Mouse (Mus musculus) A20 (cell line): ENCODE measurements around the gene Gnmt.
"Not testable (repeated sequence)": the region's sequence is repeated elsewhere in the genome, so short reads cannot be mapped to it uniquely, and the experiment has no call there.

Source experiments
- DNase-seq: peaks from one replicate; pipeline ENCODE4 v3.0.0-alpha.2; 2011; ENCODE audit warnings: low read depth, low spot score

Gene Gnmt

GRCm38 (mm10) chr17:46728904-46729318, at the start of gene Gnmt:
Gene Gnmt, minus strand, starts transcription at chr17:46729168.
- DNase-seq, result no peak

GRCm38 (mm10) chr17:46776087-46776486, 47.1 kb upstream of the Gnmt start:
- no peak for DNase-seq

DNA sequence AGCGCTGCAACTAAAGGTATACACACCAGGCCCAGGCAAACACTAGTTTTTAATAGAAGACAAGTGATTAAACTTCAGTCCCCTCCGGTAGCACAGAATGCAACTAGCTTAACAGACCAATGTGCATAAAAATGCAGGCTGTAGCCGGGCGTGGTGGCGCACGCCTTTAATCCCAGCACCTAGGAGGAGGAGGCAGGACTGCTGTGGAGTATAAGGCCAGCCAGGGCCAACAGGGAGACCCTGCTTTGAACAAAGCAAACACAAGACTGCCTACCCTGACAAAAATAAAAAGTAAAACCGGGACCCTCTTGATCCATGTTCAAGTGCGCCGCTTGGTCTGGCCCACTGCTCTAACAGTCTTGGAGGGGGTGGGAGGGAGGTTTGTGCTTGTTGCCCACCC, 46.1 kb upstream of the Gnmt start:
- DNase-seq, result no peak

DNA sequence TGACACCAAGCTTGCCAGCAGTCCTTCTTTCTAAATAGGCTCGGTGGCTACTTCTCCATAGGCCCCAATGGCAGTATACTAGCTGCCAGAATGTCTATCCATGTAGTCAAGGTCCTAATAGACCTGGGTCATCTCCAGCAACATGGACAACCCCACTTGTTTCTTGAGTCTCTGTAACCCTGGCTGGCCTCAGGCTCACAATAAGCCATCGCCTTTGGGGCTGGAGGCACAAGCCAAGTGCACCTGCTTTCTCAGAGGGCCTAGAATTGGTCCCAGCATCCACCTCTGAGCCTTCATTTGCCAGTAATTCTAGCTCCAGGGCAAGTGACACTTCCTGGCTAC, 45.1 kb upstream of the Gnmt start:
- no peak for DNase-seq

GRCm38 (mm10) chr17:46773278-46774130, 44.5 kb upstream of the Gnmt start:
- DNase-seq, result peak; percentile 76

- peak; percentile 95 for DNase-seq
Measured at GRCm38 (mm10) chr17:46772404-46773277, 43.7 kb upstream of the Gnmt start, which contains the start of gene 2310039H08Rik. Gene 2310039H08Rik, plus strand, starts transcription at chr17:46772635.

DNA sequence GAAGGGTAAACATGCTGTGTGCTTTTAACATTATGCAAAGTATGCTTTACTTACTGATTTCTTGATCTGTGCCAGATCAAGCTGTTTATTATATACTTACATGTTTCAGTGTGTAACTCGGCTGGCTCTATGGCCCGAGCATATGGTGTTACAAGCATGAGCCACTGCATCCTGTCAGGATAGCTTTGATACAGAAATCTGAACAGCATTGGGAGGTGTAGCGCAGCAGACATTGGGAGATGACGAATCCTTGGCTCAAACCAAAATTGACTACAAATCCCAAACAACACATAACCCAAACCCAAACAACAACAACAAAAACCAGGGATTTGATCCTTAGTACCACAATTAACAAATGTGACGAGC, 43.1 kb upstream of the Gnmt start:
- no peak for DNase-seq

- DNase-seq, result no peak
Measured at GRCm38 (mm10) chr17:46771616-46772015, 42.6 kb upstream of the Gnmt start.

DNA sequence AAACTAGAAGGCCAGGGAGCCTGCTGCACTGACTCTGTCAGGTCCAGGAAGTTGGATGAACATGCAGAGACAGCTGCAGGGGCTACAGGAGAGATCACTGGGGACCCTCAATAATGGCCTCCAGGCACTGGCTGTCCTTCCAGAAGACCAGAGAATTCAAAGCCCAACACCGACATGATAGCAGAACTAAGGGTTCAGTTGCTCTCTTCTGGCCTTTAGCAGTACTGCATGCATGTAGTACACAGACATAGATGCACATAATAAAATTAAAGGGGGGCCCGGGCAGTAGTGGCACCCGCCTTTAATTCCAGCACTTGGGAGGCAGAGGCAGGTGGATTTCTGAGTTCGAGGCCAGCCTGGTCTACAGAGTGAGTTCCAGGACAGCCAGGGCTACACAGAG, 42.1 kb upstream of the Gnmt start:
- DNase-seq, result peak; percentile 43

DNA sequence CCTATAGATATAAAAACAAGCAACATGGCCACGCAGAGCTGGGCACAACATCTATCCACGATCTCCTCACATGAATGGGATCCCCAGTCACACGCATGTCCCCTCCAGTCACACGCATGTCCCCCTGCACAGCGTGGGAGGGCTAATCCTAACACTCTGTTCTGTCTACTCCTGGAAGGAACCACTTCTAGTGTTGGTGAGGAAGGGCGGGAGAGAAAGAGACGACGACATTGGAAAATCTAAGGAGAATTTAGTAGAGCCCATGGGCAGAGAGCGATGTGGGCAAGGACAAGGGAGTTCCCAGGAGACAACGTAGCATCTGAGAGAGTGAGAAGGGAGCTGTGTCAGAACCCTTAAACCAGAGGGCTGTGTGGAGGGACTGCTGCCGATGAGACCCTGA, 41.6 kb upstream of the Gnmt start:
- DNase-seq, result no peak

GRCm38 (mm10) chr17:46767868-46768267, 38.9 kb upstream of the Gnmt start:
- no peak for DNase-seq

GRCm38 (mm10) chr17:46764916-46765315, 35.9 kb upstream of the Gnmt start:
- DNase-seq, result not testable (repeated sequence)

DNA sequence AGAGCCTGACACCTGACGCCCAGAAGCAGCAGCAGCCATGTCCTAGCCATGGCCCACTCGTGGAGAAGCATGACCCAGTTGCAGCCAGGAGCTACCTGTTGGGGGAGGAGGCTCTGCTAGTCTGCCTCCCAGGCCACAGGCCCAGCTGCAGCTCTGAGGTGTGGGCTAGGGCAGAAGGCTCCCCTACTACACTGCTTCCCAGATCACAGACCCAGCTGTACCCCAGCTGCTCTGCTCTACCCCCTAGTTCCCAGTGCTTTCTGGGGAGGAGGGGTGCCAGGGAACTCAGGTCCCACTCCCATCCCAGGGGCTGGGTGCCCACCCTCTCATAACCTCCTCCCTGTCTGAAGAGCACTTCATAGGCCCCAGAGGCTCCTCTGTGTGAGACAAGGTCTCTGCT, 34.6 kb upstream of the Gnmt start, which contains the start of gene Ptcra:
Gene Ptcra (minus strand): TSS at position 169 of the 400 bp plus-strand sequence.
- DNase-seq, result no peak

- DNase-seq, result no peak
Measured at GRCm38 (mm10) chr17:46758753-46759152, 29.8 kb upstream of the Gnmt start.

- DNase-seq, result peak; percentile 99
Measured at GRCm38 (mm10) chr17:46751794-46752556, 23.0 kb upstream of the Gnmt start, which contains the start of gene Cnpy3. Gene Cnpy3, minus strand, starts transcription at chr17:46752214.

GRCm38 (mm10) chr17:46751056-46751793, 22.3 kb upstream of the Gnmt start:
- peak; percentile 94 for DNase-seq

DNA sequence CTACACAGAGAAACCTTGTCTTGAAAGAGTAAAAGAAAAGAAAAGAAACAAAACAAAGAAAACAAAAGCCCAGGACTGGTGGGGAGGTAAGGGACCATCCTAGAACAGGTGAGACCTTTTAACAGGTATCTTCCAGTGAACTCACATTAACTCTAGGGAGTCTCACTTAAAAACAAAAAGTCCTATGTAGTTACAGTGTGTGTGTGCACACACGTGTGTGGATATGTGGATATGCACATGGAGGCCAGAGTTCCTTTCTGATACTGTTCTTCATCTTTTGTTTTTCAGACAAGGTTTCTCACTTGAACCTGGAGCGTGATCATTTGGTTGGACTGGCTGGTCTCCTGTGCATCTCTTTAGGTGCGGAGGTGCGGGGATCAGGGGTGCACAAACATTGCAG, 21.6 kb upstream of the Gnmt start:
- no peak for DNase-seq

- peak; percentile 73 for DNase-seq
Measured at GRCm38 (mm10) chr17:46749282-46749681, 20.3 kb upstream of the Gnmt start.

GRCm38 (mm10) chr17:46747806-46748205, 18.8 kb upstream of the Gnmt start:
- DNase-seq, result no peak

DNA sequence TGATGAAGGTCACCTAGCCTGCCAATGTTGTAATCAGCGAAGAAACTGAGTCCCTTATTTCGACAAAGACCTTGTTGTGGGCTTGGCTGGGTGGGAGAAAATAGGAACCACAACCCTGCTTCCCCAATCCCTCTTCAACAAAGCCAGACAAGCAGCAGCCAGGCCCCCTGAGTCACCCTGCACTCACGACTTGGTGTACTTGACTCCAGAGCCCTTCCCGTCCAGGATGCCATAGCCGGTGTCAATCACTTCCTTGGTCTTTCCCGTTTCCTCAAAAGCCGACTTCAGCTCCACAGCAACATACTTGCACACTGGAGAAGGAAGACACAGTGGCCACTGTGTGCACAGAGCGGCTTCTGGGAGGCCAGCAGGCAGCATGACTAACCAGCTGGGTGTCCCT, 18.3 kb upstream of the Gnmt start:
- no peak for DNase-seq

- peak; percentile 51 for DNase-seq
Measured at GRCm38 (mm10) chr17:46745506-46745905, 16.5 kb upstream of the Gnmt start.
